Mouse (Mus musculus) neural tube, embryonic 15.5 days (tissue): ENCODE results near the gene Dnph1. TPM values are rescaled to one million over a fixed set of nuclear protein-coding genes. Genes with fewer than 3 reads are reported as not detected.

Experiments
- ATAC-seq: fragments of 200-750 bp; cut with Nextera tagmentation; 2 replicates; pipeline ENCODE4 v1.8.0; 2017; ENCODE audit warnings: mild to moderate bottlenecking, moderate TSS enrichment, moderate library complexity; ENCODE audit not compliant: low FRiP score
- H3K27ac ChIP-seq: fragments of 300-500 bp; sonication (generic); replicated peaks from 2 replicates; pipeline ENCODE4 v1.5.1; 2015; ENCODE audit warnings: mild to moderate bottlenecking, inconsistent platforms
- H3K27me3 ChIP-seq: fragments of 300-500 bp; sonication (generic); replicated peaks from 2 replicates; pipeline ENCODE4 v1.6.1; 2015; ENCODE audit warnings: inconsistent platforms
- H3K36me3 ChIP-seq: fragments of 300-500 bp; sonication (generic); 2 replicates; pipeline ENCODE4 v1.6.1; 2015; ENCODE audit warnings: inconsistent platforms
- H3K4me1 ChIP-seq: fragments of 300-500 bp; sonication (generic); 2 replicates; pipeline ENCODE4 v1.6.1; 2015; ENCODE audit warnings: inconsistent platforms
- H3K4me2 ChIP-seq: fragments of 300-500 bp; sonication (generic); 2 replicates; pipeline ENCODE4 v1.6.1; 2015; ENCODE audit warnings: inconsistent platforms, mild to moderate bottlenecking, moderate library complexity
- H3K4me3 ChIP-seq: fragments of 300-500 bp; sonication (generic); replicated peaks from 2 replicates; pipeline ENCODE4 v1.5.1; 2015; ENCODE audit warnings: mild to moderate bottlenecking, inconsistent platforms
- H3K9ac ChIP-seq: fragments of 300-500 bp; sonication (generic); replicated peaks from 2 replicates; pipeline ENCODE4 v1.6.1; 2015; ENCODE audit warnings: mild to moderate bottlenecking, inconsistent platforms
- H3K9me3 ChIP-seq: fragments of 300-500 bp; sonication (generic); replicated peaks from 2 replicates; pipeline ENCODE4 v1.6.1; 2016; ENCODE audit warnings: inconsistent platforms
- WGBS: fragments of 180-500 bp; shearing (Covaris S2); methylation state at CpG from one replicate; pipeline ENCODE4 v1.1.7; 2015; ENCODE audit warnings: mixed read lengths; 5-methylcytosine and 5-hydroxymethylcytosine counted together
- polyA plus RNA-seq: library from polyadenylated mRNA; unstranded; fragments of >200 nt; fragmentation: Nextera tagmentation; extraction: Ambion mirVana; gene quantifications from 2 replicates; pipeline ENCODE4 v1.2.1, GENCODE M21; 2015

Dnph1 gene
- polyA plus RNA-seq, 1 experiment from 2014 or later, result 13.6 TPM

- Histone ChIP-seq H3K36me3 (peaks cover 46% of the 10 kb centered on the region), H3K27ac (peak within 1 kb of the TSS; percentile 60), H3K9me3 (no peaks in the 10 kb centered on the region), H3K9ac (peak within 1 kb of the TSS; percentile 95), H3K4me2 (peak within 1 kb of the TSS; percentile 70), H3K27me3 (peaks cover 6% of the 10 kb centered on the region), H3K4me1 (peaks cover 29% of the 10 kb centered on the region), H3K4me3 (peak within 1 kb of the TSS; percentile 81)
- WGBS, result 2% methylated on average over 43 of the region's 49 CpGs
- peak; percentile 94 for ATAC-seq
Measured at GRCm38 (mm10) chr17:46545813-46546564, 49.5 kb downstream of the Dnph1 start, which contains the start of gene Cul9. Gene Cul9 (minus strand): TSS chr17:46546388.

- ATAC-seq, result no peak; the same call in 1 of the 2 replicates
- Histone ChIP-seq H3K36me3 (peaks cover 46% of the 10 kb centered on the region), H3K4me2 (peak overlapping the region; percentile 70), H3K9me3 (no peaks in the 10 kb centered on the region), H3K9ac (peak overlapping the region; percentile 95), H3K4me3 (peak overlapping the region; percentile 81), H3K27me3 (peaks cover 6% of the 10 kb centered on the region), H3K27ac (peak overlapping the region; percentile 60), H3K4me1 (peaks cover 33% of the 10 kb centered on the region)
- WGBS, result 15% methylated on average over 7 of the region's 7 CpGs
Measured at GRCm38 (mm10) chr17:46546591-46546990, 50.1 kb downstream of the Dnph1 start.

DNA sequence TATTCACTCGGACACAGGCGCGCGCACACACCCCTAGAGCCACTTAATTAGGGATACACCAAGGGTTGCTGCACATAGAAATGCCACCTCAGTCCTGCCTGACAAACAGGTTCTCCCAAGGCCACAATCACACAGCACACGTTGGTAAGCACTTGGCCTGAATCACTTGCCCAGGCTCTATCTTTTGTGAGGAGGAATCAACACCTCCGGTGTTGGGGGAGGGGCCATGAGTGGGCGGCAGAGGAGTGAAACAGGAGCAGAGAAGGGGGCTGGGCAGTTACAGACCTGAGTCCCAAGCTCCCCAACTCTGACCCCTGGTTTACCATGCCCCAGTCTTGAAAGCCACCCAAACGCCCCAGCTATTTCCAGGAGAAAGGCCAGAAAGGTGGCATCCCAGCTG, 50.5 kb downstream of the Dnph1 start:
- Histone ChIP-seq H3K4me3 (no peak overlapping the region), H3K4me1 (peaks cover 36% of the 10 kb centered on the region), H3K27me3 (peaks cover 6% of the 10 kb centered on the region), H3K9me3 (no peaks in the 10 kb centered on the region), H3K9ac (no peak overlapping the region), H3K4me2 (peak overlapping the region; percentile 70), H3K27ac (no peak overlapping the region), H3K36me3 (peaks cover 46% of the 10 kb centered on the region)
- 16% methylated on average over 8 of the region's 8 CpGs for WGBS
- no peak for ATAC-seq

- no peak overlapping the region for H3K4me2 ChIP-seq
- H3K4me1 ChIP-seq, result peaks cover 45% of the 10 kb centered on the region
- 17% methylated on average over 3 of the region's 3 CpGs for WGBS
- peaks cover 46% of the 10 kb centered on the region for H3K36me3 ChIP-seq
- no peaks in the 10 kb centered on the region for H3K9me3 ChIP-seq
- ATAC-seq, result no peak
- peaks cover 6% of the 10 kb centered on the region for H3K27me3 ChIP-seq
- no peak overlapping the region for H3K4me3 ChIP-seq
- no peak overlapping the region for H3K27ac ChIP-seq
- H3K9ac ChIP-seq, result no peak overlapping the region
Measured at GRCm38 (mm10) chr17:46547923-46548322, 51.4 kb downstream of the Dnph1 start.

- ATAC-seq, result no peak
- 52% methylated on average over 11 of the region's 11 CpGs for WGBS
Measured at GRCm38 (mm10) chr17:46548741-46549140, 52.2 kb downstream of the Dnph1 start.

DNA sequence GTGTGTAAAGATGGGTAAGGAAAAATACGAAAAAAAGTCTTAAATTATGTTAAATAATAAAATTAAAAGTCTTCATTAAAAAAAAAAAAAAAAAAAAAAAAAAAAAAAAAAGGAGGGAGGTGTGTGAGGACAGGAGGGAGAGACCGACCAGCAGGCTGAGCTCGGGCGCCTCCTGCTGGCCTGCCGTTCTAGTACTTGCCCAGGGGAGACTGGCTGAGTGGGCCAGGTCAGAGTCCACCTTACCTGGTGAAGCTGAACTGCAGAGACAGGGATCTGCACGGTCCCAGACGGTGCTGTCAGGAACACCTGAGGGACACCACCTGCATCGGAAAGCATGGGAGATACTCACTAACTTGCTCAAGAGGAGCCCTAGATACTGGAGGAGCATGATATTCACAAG, 52.7 kb downstream of the Dnph1 start:
- peaks cover 43% of the 10 kb centered on the region for H3K36me3 ChIP-seq
- no peak for ATAC-seq
- 32% methylated on average over 8 of the region's 8 CpGs for WGBS
- peaks cover 6% of the 10 kb centered on the region for H3K27me3 ChIP-seq
- peaks cover 57% of the 10 kb centered on the region for H3K4me1 ChIP-seq
- no peaks in the 10 kb centered on the region for H3K9me3 ChIP-seq
- no peak overlapping the region for H3K9ac ChIP-seq
- H3K4me3 ChIP-seq, result no peak overlapping the region
- no peak overlapping the region for H3K27ac ChIP-seq
- H3K4me2 ChIP-seq, result no peak overlapping the region

More at GRCm38 (mm10) chr17:46548741-46549140, 52.2 kb downstream of the Dnph1 start:
- H3K9ac ChIP-seq, result no peak overlapping the region
- peaks cover 43% of the 10 kb centered on the region for H3K36me3 ChIP-seq
- peaks cover 6% of the 10 kb centered on the region for H3K27me3 ChIP-seq
- peaks cover 53% of the 10 kb centered on the region for H3K4me1 ChIP-seq
- no peak overlapping the region for H3K4me3 ChIP-seq
- H3K27ac ChIP-seq, result no peak overlapping the region
- H3K9me3 ChIP-seq, result no peaks in the 10 kb centered on the region
- H3K4me2 ChIP-seq, result no peak overlapping the region

Other genes with a start within 250 kb of the Dnph1 start
- 73.7 and 76.4 TPM in 2 replicates for gene Polr1c, start 248.7 kb upstream of the Dnph1 start, polyA plus RNA-seq
- gene Yipf3, start 248.6 kb upstream of the Dnph1 start, polyA plus RNA-seq, result 87.8 and 97.8 TPM in 2 replicates
- gene Lrrc73, start 243.2 kb upstream of the Dnph1 start, polyA plus RNA-seq, result 13.1 and 15.0 TPM in 2 replicates
- 28.6 and 32.6 TPM in 2 replicates for gene Tjap1, start 213.7 kb upstream of the Dnph1 start, polyA plus RNA-seq
- 24.7 and 27.4 TPM in 2 replicates for gene Dlk2, start 199.3 kb upstream of the Dnph1 start, polyA plus RNA-seq
- gene Abcc10, start 168.4 kb upstream of the Dnph1 start, polyA plus RNA-seq, result 9.3 TPM in 2 replicates
- gene Zfp318, start 113.0 kb upstream of the Dnph1 start, polyA plus RNA-seq, result 19.0 and 19.9 TPM in 2 replicates
- gene Crip3, start 67.8 kb upstream of the Dnph1 start, polyA plus RNA-seq, result 2.7 and 43.4 TPM in 2 replicates
- 1.3 TPM in 1 of 2 replicates, not detected in the other for gene Slc22a7, start 58.3 kb upstream of the Dnph1 start, polyA plus RNA-seq
- 5.5 and 7.8 TPM in 2 replicates for gene Ttbk1, start 9.0 kb upstream of the Dnph1 start, polyA plus RNA-seq
- gene Cul9, start 49.7 kb downstream of the Dnph1 start, polyA plus RNA-seq, result 17.3 and 22.6 TPM in 2 replicates
- gene Srf, start 59.5 kb downstream of the Dnph1 start, polyA plus RNA-seq, result 2.5 and 6.4 TPM in 2 replicates
- gene Ptk7, start 132.8 kb downstream of the Dnph1 start, polyA plus RNA-seq, result 29.3 and 41.7 TPM in 2 replicates
- gene Klc4, start 149.3 kb downstream of the Dnph1 start, polyA plus RNA-seq, result 31.8 and 32.3 TPM in 2 replicates
- 64.9 and 80.5 TPM in 2 replicates for gene Mrpl2, start 149.5 kb downstream of the Dnph1 start, polyA plus RNA-seq
- gene Cul7, start 153.6 kb downstream of the Dnph1 start, polyA plus RNA-seq, result 37.1 and 40.1 TPM in 2 replicates
- gene Rrp36, start 177.6 kb downstream of the Dnph1 start, polyA plus RNA-seq, result 53.5 and 59.1 TPM in 2 replicates
- 275 and 308 TPM in 2 replicates for gene Mea1, start 182.1 kb downstream of the Dnph1 start, polyA plus RNA-seq
- 166 TPM in 2 replicates for gene Klhdc3, start 184.2 kb downstream of the Dnph1 start, polyA plus RNA-seq
- gene Ppp2r5d, start 208.4 kb downstream of the Dnph1 start, polyA plus RNA-seq, result 89.1 and 93.2 TPM in 2 replicates
- 27.8 and 28.3 TPM in 2 replicates for gene Pex6, start 214.8 kb downstream of the Dnph1 start, polyA plus RNA-seq
- 1.7 and 1.9 TPM in 2 replicates for gene Gnmt, start 232.5 kb downstream of the Dnph1 start, polyA plus RNA-seq